Mouse (Mus musculus) kidney, postnatal 36 days (tissue): ENCODE results near the gene Bmi1.
A peak's percentile ranks its signal among the peaks of the same experiment; 100 is the strongest.

Experiments used
- DNase-seq, 2 experiments: peaks; one replicate each; pipeline ENCODE4 v3.0.0; 2021 to 2022; ENCODE audit warnings: mixed read lengths in 2 of 2

Bmi1 gene

DNA sequence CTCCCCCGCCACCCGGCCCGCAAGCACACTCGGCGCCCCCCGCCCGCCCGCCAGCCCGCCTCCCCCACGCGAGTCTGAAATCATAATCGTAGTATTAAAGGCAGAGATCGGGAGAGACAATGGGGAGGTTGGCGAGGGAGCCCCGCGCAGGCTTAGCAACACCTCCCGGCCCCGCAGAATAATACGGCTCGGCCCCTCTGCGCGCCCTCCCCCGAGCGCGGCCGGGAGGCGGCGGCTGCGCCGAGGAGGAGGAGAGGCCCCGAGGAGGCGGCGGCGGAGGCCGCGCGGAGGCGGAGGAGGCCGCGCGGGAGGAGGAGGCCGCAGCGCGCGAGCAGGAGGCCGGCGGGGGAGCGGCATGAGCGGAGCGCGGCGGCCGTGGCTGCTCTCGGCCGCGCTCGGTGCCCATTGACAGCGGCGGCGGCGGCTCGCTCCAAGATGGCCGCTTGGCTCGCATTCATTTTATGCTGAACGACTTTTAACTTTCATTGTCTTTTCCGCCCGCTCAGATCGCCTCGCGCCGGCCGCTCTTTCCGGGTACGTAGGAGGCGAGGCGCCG, at the start of gene Bmi1:
Gene Bmi1, plus strand, starts transcription at position 83 of the 556 bp plus-strand sequence.
- peak; percentile 66 to 80 for DNase-seq

DNA sequence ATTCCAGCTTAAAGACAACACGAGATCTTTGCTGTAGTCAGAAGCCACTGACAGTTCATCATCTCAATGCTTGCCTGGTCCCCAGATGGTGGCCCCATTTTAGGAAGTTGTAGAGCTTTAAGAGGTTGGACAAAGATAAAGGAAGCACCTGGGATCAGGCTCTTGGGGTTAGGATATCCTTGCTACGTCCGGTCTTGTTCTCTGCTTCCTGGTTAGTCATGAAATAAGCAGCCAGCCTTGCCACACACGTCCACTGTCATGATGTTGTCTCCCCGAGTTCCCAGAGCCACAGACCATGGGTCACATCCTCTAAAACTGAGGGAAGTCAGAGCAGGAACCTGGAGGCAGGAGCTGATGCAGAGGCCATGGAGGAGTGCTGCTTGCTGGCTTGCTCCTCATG, 46.3 kb upstream of the Bmi1 start:
- no peak for DNase-seq

DNA sequence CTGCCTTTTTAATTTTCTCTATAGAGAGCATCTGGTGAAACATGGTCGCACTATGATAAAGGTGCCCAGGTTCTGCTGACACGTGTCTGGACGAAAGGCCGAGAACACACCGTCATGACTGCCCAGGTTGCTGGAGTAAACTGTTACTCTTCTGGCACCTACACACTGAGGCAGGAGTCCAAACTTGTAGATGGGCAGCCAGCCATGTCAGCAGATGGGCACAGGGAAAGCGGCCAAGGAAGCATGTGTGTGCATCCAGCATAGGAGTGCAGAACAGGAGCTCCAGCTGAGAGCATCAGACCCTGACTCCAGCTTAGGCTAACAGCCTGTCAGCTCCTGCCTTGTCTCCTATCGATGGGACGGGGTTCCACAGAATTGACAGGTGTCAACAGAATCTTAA, 41.8 kb upstream of the Bmi1 start:
- DNase-seq = peak; percentile 81 to 83

DNA sequence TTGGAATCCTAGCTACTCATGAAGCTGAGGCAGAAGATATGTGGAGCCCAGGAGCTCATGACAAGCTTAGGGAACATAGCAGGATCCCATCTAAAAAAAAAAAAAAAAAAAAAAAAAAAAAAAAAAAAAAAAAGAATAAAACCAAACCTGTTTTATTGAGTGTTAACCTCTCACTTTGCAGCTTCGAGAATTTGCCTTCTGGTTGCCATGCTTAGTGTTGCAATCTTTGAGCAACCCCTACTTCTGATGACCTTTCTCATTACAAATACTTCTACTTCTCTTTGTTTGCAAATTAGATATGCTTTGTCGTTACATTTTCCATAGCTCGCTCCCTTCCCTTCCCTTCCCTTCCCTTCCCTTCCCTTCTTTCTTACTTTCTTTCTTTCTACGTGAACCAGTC, 28.3 kb upstream of the Bmi1 start:
- no peak for DNase-seq

GRCm38 (mm10) chr2:18654821-18655220, 22.0 kb upstream of the Bmi1 start:
- peak; percentile 10 to 32 for DNase-seq

DNA sequence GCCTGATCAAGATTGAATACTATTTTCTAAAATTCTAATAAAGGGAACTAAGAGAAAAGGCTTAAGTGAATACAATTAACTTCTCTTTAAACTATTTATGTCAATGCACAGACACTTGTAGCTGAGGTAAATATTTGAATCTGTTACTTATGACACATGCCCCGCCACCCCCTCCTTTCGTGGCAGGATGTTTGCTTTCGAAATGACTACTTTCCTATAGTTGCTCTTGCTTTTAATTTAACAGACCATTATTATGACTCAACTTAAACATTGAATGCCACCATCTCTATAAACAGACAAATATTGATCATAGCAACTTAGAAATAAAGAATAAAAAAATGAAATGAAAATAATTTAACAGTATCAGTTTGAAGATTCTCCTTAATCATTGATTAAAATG, 12.8 kb upstream of the Bmi1 start:
- no peak for DNase-seq

DNA sequence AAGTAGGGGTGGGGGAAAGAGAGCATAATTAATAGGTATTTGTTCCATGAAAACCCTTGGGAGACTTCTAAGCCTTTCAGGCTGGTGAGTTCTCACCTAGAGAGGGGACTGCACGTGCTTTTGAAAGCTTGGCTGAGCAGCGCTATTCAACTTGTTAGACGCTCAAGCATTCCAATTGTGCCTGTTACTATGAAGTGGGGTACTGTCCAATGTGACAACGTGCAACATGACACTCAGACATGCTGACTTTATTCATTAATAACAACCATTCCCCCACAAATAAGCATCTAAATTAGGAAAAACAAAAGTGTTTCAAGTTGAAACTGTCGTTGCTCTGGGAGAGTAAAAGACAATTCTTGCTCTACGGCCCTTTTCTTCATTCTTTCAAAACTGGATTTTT, 5.8 kb upstream of the Bmi1 start:
- DNase-seq = no peak

GRCm38 (mm10) chr2:18672133-18672765, 4.6 kb upstream of the Bmi1 start, which contains the start of gene Commd3:
Gene Commd3 (plus strand): TSS chr2:18672384.
- DNase-seq = peak; percentile 93 to 96

GRCm38 (mm10) chr2:18672766-18673164, 4.1 kb upstream of the Bmi1 start:
- DNase-seq = peak; percentile 37 to 52

- DNase-seq = no peak
Observed at GRCm38 (mm10) chr2:18673766-18674165, 3.1 kb upstream of the Bmi1 start.

- no peak for DNase-seq
Observed at GRCm38 (mm10) chr2:18674193-18674902, 2.5 kb upstream of the Bmi1 start.

- no peak for DNase-seq
Observed at GRCm38 (mm10) chr2:18675681-18676456, 949 bp upstream of the Bmi1 start.

- peak; percentile 82 to 87 for DNase-seq
Observed at GRCm38 (mm10) chr2:18676457-18676935, 322 bp upstream of the Bmi1 start.

DNA sequence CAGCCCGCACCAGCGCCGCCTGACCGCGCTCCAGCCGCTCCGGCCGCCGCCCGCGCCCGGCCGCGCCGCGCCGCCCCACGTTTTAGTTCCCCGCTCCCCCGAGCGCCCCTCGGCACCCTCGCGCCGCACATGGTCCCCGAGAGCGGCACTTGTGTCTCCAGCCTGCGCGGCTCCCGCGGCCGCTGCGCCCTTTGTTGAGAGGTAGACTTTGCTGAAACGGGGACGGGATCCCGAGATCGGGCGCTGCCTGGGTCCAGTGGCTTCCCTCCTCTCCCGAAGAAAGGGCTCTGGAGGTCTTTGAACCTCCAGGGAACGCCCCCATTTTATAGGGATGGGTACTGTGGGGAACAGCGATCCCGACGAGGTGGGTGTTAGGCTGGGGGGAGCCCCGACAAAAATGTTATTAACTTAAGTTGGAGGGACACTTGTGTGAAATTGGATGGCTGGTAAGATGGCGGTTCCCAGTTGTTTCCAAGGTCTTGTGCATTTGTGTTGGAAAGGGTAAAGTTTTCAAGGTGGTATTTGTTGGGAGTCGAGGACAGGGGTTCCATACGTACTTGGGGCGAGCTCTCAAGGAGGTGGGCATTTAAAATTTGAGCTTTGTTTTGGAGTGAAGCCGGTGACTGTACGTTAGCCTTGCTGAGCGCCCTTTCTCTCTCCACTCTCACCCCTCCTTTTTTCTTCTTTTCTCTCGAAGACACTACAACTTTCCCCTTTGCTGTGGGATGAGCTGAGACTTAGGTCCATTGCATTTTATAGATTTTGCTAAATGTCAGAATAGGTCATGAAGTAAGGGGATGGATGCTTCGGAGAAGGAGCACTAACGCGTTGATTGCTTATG, 1.0 kb downstream of the Bmi1 start:
- peak; percentile 28 to 63 for DNase-seq

- DNase-seq = no peak
Observed at GRCm38 (mm10) chr2:18679701-18680100, 2.9 kb downstream of the Bmi1 start.

DNA sequence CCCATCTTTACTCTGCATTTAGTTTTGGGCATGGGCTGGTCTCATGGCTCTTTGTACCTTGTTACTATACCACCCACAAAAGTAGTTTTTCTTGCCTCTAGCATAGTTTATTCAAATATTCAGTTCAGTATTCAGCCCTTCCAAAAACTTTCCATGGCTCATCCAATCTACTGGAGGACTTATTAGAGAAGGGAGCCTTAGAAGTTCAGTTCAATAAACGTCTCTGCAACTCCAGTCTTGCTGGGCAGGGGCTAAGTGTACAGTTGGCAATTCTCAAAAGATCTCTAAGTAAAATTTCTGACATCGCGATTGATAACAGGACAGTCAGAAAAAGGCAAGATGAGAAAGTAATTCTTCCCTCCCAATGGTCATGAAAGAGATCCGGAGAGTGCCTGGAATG, 3.7 kb downstream of the Bmi1 start:
- no peak for DNase-seq

DNA sequence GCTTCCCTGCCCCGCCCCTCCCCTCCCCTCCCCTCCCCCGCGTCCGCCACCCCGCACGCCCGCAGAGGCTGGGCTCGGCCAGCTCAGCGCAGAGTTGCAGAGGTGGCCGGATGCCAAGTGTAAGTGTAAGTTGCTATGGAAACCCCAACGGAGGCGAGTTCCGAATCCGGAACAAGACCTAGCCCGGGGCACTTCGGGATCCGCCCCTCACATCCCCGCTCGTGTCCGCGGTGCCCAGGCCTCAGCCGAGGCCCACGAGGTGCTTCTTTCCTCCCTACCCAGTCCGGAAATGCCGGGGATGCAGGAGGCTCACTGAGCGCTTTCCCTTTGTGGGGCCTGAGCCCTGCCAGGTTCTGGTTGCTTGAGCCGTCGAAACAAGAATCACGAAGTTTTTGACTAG, 4.1 kb downstream of the Bmi1 start:
- peak; percentile 74 to 80 for DNase-seq

DNA sequence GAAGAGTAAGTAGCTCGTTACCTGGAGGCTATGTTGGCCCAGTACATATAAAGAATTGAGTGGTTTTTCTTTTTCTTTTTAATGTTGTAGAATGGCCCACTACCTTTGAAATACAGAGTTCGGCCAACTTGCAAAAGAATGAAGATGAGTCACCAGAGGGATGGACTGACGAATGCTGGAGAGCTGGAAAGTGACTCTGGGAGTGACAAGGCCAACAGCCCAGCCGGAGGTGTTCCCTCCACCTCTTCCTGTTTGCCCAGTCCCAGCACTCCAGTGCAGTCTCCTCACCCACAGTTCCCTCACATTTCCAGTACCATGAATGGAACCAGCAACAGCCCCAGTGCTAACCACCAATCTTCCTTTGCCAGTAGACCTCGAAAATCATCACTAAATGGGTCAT, 7.2 kb downstream of the Bmi1 start:
- no peak for DNase-seq

GRCm38 (mm10) chr2:18686386-18686785, 9.6 kb downstream of the Bmi1 start:
- DNase-seq = no peak

GRCm38 (mm10) chr2:18686826-18687519, 10.2 kb downstream of the Bmi1 start:
- DNase-seq = no peak

GRCm38 (mm10) chr2:18687671-18688170, 10.9 kb downstream of the Bmi1 start:
- DNase-seq = no peak
